Mouse (Mus musculus) hindbrain, embryonic 16.5 days (tissue): ENCODE results near the gene Frem2. TPM values are rescaled to one million over a fixed set of nuclear protein-coding genes. Genes with fewer than 3 reads are reported as not detected.

ENCODE experiments used
- ATAC-seq: fragments of 200-750 bp; cut with Nextera tagmentation; 2 replicates; pipeline ENCODE4 v1.8.0; 2017; ENCODE audit warnings: moderate TSS enrichment, moderate library complexity
- H3K27ac ChIP-seq: fragments of 300-500 bp; sonication (generic); 2 replicates; pipeline ENCODE4 v1.5.1; 2014; ENCODE audit warnings: low read depth, mild to moderate bottlenecking, control low read depth, low read length, moderate library complexity
- H3K27me3 ChIP-seq: fragments of 300-500 bp; sonication (generic); replicated peaks from 2 replicates; pipeline ENCODE4 v1.6.1; 2014; ENCODE audit warnings: low read length; ENCODE audit not compliant: control insufficient read depth, insufficient read depth
- H3K36me3 ChIP-seq: fragments of 300-500 bp; sonication (generic); 2 replicates; pipeline ENCODE4 v1.6.1; 2014; ENCODE audit warnings: mild to moderate bottlenecking, low read length, moderate library complexity, mixed read lengths; ENCODE audit not compliant: control insufficient read depth, insufficient read depth
- H3K4me1 ChIP-seq: fragments of 300-500 bp; sonication (generic); 2 replicates; pipeline ENCODE4 v1.6.1; 2014; ENCODE audit warnings: low read depth, low read length; ENCODE audit not compliant: control insufficient read depth, insufficient read depth
- H3K4me2 ChIP-seq: fragments of 300-500 bp; sonication (generic); 2 replicates; pipeline ENCODE4 v1.6.1; 2014; ENCODE audit warnings: mild to moderate bottlenecking, low read length, control low read depth, moderate library complexity
- H3K4me3 ChIP-seq: fragments of 300-500 bp; sonication (generic); 2 replicates; pipeline ENCODE4 v1.5.1; 2014; ENCODE audit warnings: mild to moderate bottlenecking, low read length, control low read depth, moderate library complexity
- H3K9ac ChIP-seq: fragments of 300-500 bp; sonication (generic); 2 replicates; pipeline ENCODE4 v1.6.1; 2014; ENCODE audit warnings: low read depth, mild to moderate bottlenecking, control low read depth, low read length, moderate library complexity
- H3K9me3 ChIP-seq: fragments of 300-500 bp; sonication (generic); 2 replicates; pipeline ENCODE4 v1.6.1; 2014; ENCODE audit warnings: mild to moderate bottlenecking, low read length, moderate library complexity; ENCODE audit not compliant: control insufficient read depth
- WGBS: fragments of 180-500 bp; shearing (Covaris S2); extraction: QIAGEN DNeasy Blood & Tissue Kit; methylation state at CpG from one replicate; pipeline ENCODE4 v1.1.7; 2014; 5-methylcytosine and 5-hydroxymethylcytosine counted together
- polyA plus RNA-seq: library from polyadenylated mRNA; unstranded; fragments of >200 nt; fragmentation: Nextera tagmentation; extraction: Ambion mirVana; gene quantifications from 2 replicates; pipeline ENCODE4 v1.2.1, GENCODE M21; 2015

Gene Frem2
- polyA plus RNA-seq, 1 experiment from 2014 or later: 1.7 TPM

DNA sequence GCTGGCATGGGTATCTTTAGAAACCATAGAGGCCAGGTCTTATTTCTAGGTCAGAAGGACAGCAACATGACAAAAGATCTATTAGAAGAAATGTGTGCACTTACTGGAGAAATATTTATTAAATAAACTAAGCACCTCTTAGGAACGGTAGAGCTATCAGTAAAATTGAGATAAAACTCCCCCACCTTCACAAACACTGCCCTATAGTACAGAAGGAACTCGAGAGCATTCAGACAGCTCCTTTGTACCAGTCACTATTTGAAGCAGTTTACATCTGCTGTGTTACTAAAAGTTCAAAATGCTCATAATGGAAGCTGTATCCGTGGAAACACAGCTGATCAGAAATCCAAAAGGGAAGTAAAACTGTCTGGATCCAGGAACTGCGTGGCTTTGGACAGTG lies 26.5 kb downstream of the Frem2 start:
- H3K4me3 ChIP-seq: no peak overlapping the region
- WGBS: 56% methylated on average over 4 of the region's 4 CpGs

DNA sequence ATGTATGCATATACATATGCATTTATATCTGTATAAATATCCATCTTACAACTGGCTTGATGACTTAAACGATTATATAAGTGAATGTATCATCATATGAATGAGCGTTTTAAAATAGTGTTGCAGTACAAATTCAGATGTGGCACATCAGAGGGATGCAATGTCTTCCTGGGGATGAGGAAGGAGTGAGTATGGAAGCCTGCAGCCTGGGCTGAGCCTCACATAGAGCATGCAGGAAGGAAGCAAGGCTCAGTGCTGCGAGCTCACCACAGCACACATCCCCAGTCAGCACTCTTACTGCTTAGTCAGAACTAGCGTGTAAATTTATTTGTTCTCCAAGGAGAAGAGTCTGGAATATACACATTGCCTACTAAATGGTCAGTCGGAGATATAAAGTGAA lies 27.2 kb downstream of the Frem2 start:
- ATAC-seq: no peak
- Histone ChIP-seq H3K27ac (no peak overlapping the region), H3K9me3 (no peaks in the 10 kb centered on the region), H3K27me3 (no peaks in the 10 kb centered on the region), H3K36me3 (no peaks in the 10 kb centered on the region), H3K4me3 (no peak overlapping the region), H3K4me2 (no peak overlapping the region), H3K4me1 (no peaks in the 10 kb centered on the region), H3K9ac (no peak overlapping the region)
- WGBS: 91% methylated on average over 5 of the region's 5 CpGs

More for the DNA sequence above, 26.5 kb downstream of the Frem2 start:
- no peak for ATAC-seq
- Histone ChIP-seq H3K27ac (no peak overlapping the region), H3K27me3 (no peaks in the 10 kb centered on the region), H3K36me3 (no peaks in the 10 kb centered on the region), H3K9ac (no peak overlapping the region), H3K9me3 (no peaks in the 10 kb centered on the region), H3K4me2 (no peak overlapping the region), H3K4me1 (no peaks in the 10 kb centered on the region)

DNA sequence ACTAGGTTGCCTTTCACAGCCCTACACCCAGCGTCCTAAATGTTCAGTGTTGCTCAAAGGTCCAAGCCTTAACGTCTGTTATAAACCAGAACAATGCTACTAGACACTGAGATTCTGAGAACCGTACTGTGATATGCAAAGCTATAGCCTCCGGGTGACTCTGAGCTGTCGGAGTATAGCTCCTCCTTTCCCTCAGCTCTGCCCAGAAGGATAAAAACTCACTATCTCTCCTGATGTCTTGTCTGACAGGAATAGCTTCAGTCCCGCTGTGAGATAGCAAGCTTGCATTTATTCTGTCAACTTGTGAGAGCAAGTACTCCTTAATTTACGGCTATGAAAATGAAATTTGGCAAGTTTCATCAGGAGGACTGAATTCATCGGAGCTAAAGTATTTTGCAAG lies 33.9 kb downstream of the Frem2 start:
- ATAC-seq: no peak
- no peaks in the 10 kb centered on the region for H3K27me3 ChIP-seq
- H3K9ac ChIP-seq: no peak overlapping the region
- 84% methylated on average over 8 of the region's 8 CpGs for WGBS
- no peaks in the 10 kb centered on the region for H3K36me3 ChIP-seq
- H3K27ac ChIP-seq: no peak overlapping the region
- H3K4me1 ChIP-seq: no peaks in the 10 kb centered on the region
- no peak overlapping the region for H3K4me2 ChIP-seq
- H3K4me3 ChIP-seq: no peak overlapping the region
- no peaks in the 10 kb centered on the region for H3K9me3 ChIP-seq

DNA sequence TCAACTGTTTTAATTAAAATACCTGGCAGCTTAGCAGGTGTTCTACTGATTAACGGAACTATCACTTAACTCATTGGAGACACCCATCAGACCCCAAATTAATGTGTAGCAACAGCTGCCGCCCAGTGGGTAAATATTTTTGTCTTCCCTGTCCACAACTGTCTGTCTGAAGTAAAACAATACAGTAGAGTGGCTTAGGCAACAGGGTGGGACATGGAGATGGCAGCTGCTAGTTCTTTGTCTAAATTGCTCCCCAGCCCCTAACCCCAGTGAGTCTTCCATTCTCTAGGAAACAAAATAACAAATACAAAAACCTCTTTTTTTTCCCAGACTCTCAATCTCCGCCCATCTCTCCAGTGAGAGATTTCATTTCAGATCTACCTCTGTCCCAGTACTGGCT lies 36.2 kb downstream of the Frem2 start:
- no peaks in the 10 kb centered on the region for H3K9me3 ChIP-seq
- no peaks in the 10 kb centered on the region for H3K4me1 ChIP-seq
- H3K9ac ChIP-seq: no peak overlapping the region
- H3K4me3 ChIP-seq: no peak overlapping the region
- 67% methylated on average over 3 of the region's 3 CpGs for WGBS
- no peak overlapping the region for H3K27ac ChIP-seq
- H3K36me3 ChIP-seq: no peaks in the 10 kb centered on the region
- H3K27me3 ChIP-seq: no peaks in the 10 kb centered on the region
- no peak overlapping the region for H3K4me2 ChIP-seq
- ATAC-seq: no peak

DNA sequence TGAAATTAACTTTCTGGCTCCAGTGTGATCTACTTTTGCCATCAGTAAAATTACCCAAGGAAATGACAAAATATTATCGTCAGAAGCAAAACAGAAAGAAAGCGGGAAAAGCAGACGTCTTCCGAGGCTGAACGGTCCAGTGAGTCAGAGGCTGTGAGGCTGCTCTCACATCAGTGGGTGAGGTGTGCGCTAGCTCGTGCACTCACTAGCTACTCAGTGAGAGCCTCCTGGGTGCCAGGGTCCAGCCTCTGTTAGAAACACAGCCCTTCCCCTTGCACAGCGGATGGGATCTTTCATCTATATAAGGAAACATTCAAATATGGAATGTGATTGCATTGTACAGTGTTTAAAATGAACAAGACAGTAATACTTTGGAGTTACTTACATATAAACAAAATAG lies 36.8 kb downstream of the Frem2 start:
- no peak overlapping the region for H3K9ac ChIP-seq
- H3K4me1 ChIP-seq: no peaks in the 10 kb centered on the region
- H3K4me2 ChIP-seq: no peak overlapping the region
- no peak overlapping the region for H3K4me3 ChIP-seq
- no peaks in the 10 kb centered on the region for H3K36me3 ChIP-seq
- no peak overlapping the region for H3K27ac ChIP-seq
- no peak for ATAC-seq
- 83% methylated on average over 8 of the region's 8 CpGs for WGBS
- no peaks in the 10 kb centered on the region for H3K9me3 ChIP-seq
- no peaks in the 10 kb centered on the region for H3K27me3 ChIP-seq

DNA sequence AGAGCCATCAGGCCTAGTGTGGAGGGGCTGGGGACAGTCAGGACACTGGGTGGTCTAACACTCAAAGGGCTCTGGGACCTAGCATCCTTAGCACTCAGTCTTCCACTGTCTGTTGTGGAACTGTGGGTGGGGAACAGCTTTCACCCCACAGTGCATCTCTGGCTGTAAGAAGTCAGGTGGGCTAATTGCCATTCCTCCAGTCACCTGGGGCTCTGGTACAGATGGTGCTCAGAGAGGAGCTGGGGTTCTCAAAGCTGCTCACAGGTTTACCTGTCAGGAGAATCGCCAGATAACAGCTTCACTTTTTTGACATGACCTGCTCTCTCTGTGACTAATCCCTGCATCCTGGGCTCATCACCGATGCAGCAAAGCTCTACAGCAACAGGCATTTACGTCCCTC lies 46.0 kb downstream of the Frem2 start:
- Histone ChIP-seq H3K27ac (no peak overlapping the region), H3K4me3 (no peak overlapping the region), H3K36me3 (no peaks in the 10 kb centered on the region), H3K27me3 (no peaks in the 10 kb centered on the region), H3K9me3 (no peaks in the 10 kb centered on the region), H3K4me2 (no peak overlapping the region), H3K9ac (no peak overlapping the region), H3K4me1 (no peaks in the 10 kb centered on the region)
- WGBS: 76% methylated on average over 3 of the region's 3 CpGs
- no peak for ATAC-seq

DNA sequence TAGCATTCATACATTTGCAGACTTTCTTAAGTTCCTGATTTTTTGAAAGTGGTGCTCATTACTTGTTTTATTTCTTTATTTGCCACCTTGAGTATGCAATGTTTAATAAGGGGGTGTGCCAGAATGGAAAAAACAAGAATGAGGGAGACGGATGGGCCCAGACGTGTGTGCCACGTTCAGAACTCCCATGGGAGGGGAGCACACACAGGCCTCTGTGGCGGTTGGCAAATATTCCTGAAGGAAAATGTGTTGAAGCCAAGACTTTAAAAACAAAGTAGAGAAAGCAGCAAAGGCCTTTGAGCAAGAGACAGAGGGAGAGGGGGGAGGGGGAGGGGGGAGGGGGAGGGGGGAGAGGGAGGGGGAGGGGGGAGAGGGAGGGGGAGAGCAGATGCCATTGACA lies 47.3 kb downstream of the Frem2 start:
- Histone ChIP-seq H3K4me3 (no peak overlapping the region), H3K27ac (no peak overlapping the region), H3K36me3 (no peaks in the 10 kb centered on the region), H3K4me1 (no peaks in the 10 kb centered on the region), H3K4me2 (no peak overlapping the region), H3K9ac (no peak overlapping the region), H3K27me3 (no peaks in the 10 kb centered on the region), H3K9me3 (peaks cover 4% of the 10 kb centered on the region; the same call in 1 of the 2 replicates)
- no peak for ATAC-seq
- 36% methylated on average over 4 of the region's 4 CpGs for WGBS

DNA sequence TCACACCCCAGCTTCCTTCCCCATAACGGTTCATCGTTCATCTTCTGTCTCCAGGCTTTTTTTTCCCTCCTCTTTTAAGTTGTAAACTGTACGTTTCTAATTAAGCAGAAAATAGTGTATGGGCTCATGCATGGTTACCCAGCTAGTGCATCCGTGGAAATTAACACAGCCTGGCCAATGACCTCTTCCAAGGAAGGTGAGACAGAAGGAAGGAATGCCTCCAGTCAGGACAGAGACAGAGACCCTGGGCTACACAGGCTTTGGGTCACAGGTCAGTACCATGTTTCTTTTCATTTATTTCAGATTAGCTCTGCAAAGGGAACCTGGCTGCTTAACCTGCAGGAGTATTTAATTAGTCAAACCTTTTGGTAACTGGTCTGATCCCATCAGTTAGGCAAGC lies 57.0 kb downstream of the Frem2 start:
- 0 out of 2 replicates have a peak, but pooled peaks cover under 1% of the 10 kb centered on the region for H3K9me3 ChIP-seq
- H3K9ac ChIP-seq: no peak overlapping the region
- no peaks in the 10 kb centered on the region for H3K27me3 ChIP-seq
- H3K4me3 ChIP-seq: no peak overlapping the region
- no peak for ATAC-seq
- H3K27ac ChIP-seq: no peak overlapping the region
- WGBS: 63% methylated on average over 4 of the region's 4 CpGs
- H3K4me2 ChIP-seq: no peak overlapping the region
- H3K36me3 ChIP-seq: no peaks in the 10 kb centered on the region
- no peaks in the 10 kb centered on the region; the same call in 1 of the 2 replicates for H3K4me1 ChIP-seq

DNA sequence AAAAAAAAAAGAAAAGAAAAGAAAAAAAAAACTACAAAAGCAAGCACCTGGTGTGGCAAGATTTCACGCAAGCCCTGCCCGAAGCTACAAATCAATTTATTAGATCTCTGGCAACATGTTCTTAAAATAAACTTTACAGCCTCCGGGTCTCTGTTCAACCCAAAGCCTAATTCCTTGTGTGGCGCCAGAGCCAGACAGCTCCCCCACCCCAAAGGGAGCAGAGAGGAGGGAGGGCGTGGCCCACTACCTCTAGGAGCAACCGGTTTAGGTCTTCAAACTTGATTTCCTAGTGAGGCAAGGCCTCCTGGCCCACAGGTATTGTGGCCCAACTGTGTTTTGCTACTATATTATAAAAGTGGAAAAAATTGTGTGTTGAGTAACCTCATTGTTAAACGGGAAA lies 57.8 kb downstream of the Frem2 start:
- no peak overlapping the region for H3K9ac ChIP-seq
- no peak overlapping the region for H3K4me2 ChIP-seq
- WGBS: 50% methylated on average over 7 of the region's 7 CpGs
- no peaks in the 10 kb centered on the region for H3K9me3 ChIP-seq
- no peaks in the 10 kb centered on the region for H3K36me3 ChIP-seq
- no peaks in the 10 kb centered on the region; the same call in 1 of the 2 replicates for H3K4me1 ChIP-seq
- no peak overlapping the region for H3K27ac ChIP-seq
- no peaks in the 10 kb centered on the region for H3K27me3 ChIP-seq
- H3K4me3 ChIP-seq: no peak overlapping the region
- ATAC-seq: no peak
